Mouse (Mus musculus): ENCODE results near the gene Mrpl10. TPM values are rescaled to one million over a fixed set of nuclear protein-coding genes. Genes with fewer than 3 reads are reported as not detected.

Mrpl10 gene
- 36.8 TPM for polyA plus RNA-seq (2017; shearing (Covaris generic))

GRCm38 (mm10) chr11:97041022-97041899, at the start of gene Mrpl10, which contains the start of gene Lrrc46:
TSS of gene Mrpl10 (plus strand) at chr11:97041560.
TSS of gene Lrrc46 (minus strand) at chr11:97041407.

GRCm38 (mm10) chr11:97013121-97013670, 28.2 kb upstream of the Mrpl10 start, which contains the start of gene Sp6:
TSS of gene Sp6 (plus strand) at chr11:97013394.

GRCm38 (mm10) chr11:97029686-97030417, 11.5 kb upstream of the Mrpl10 start, which contains the start of gene Scrn2:
TSS of gene Scrn2 (plus strand) at chr11:97029938.

GRCm38 (mm10) chr11:97050216-97050943, 9.0 kb downstream of the Mrpl10 start, which contains the start of gene Osbpl7:
TSS of gene Osbpl7 (plus strand) at chr11:97050628.

Other genes with a start within 250 kb of the Mrpl10 start
- 45.8 TPM for gene Nfe2l1, start 211.6 kb upstream of the Mrpl10 start, polyA plus RNA-seq (2017; shearing (Covaris generic))
- gene Copz2, start 191.7 kb upstream of the Mrpl10 start, polyA plus RNA-seq (2017; shearing (Covaris generic)) = not detected
- gene Cdk5rap3, start 125.1 kb upstream of the Mrpl10 start, polyA plus RNA-seq (2017; shearing (Covaris generic)) = 66.9 TPM
- gene Prr15l, start 113.5 kb upstream of the Mrpl10 start, polyA plus RNA-seq (2017; shearing (Covaris generic)) = not detected
- gene Pnpo, start 97.6 kb upstream of the Mrpl10 start, polyA plus RNA-seq (2017; shearing (Covaris generic)) = 39.7 TPM
- 76.5 TPM for gene Sp2, start 58.6 kb upstream of the Mrpl10 start, polyA plus RNA-seq (2017; shearing (Covaris generic))
- gene Sp6, start 28.2 kb upstream of the Mrpl10 start, polyA plus RNA-seq (2017; shearing (Covaris generic)) = 4.6 TPM
- gene Scrn2, start 11.6 kb upstream of the Mrpl10 start, polyA plus RNA-seq (2017; shearing (Covaris generic)) = 3.8 TPM
- gene Lrrc46, start 153 bp upstream of the Mrpl10 start, polyA plus RNA-seq (2017; shearing (Covaris generic)) = not detected
- gene Osbpl7, start 9.1 kb downstream of the Mrpl10 start, polyA plus RNA-seq (2017; shearing (Covaris generic)) = 19.6 TPM
- gene Tbx21, start 73.8 kb downstream of the Mrpl10 start, polyA plus RNA-seq (2017; shearing (Covaris generic)) = 208 TPM
- 4.8 TPM for gene Tbkbp1, start 109.9 kb downstream of the Mrpl10 start, polyA plus RNA-seq (2017; shearing (Covaris generic))
- 20.3 TPM for gene Kpnb1, start 146.3 kb downstream of the Mrpl10 start, polyA plus RNA-seq (2017; shearing (Covaris generic))
- gene Npepps, start 239.1 kb downstream of the Mrpl10 start, polyA plus RNA-seq (2017; shearing (Covaris generic)) = 44.7 TPM

Data from effector memory CD4-positive, alpha-beta T cell, adult 5 months (primary cell).